Mouse (Mus musculus): Measurements from ENCODE around the gene Palmd.

The Palmd gene

DNA sequence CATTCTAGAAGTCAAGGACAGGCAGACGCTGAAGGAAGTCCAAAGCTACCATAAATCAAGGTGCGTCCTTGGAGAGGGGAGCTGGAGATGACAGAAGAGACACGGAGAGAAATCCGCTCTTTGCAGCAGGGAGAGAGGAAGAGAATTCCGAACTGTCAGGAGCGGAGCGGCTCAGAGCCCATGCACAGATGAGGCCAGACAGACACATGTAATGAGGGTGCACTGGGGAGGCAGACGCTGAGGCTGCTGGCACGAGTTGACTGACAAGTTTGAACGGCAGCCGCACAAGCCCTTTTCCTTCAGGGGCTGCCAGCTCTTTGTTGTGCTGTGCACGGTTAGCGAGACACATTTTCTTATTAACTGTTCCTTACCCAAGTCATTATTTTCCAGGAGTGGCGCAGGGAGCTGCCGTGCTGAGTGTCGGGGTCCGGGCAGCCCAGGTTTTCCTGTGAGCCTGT, at the start of gene Palmd:
Gene Palmd (minus strand): TSS at position 448 of the 458 bp plus-strand sequence.
- peak; percentile 46 for DNase-seq (ENCODE audit: low read depth, low spot score)

DNA sequence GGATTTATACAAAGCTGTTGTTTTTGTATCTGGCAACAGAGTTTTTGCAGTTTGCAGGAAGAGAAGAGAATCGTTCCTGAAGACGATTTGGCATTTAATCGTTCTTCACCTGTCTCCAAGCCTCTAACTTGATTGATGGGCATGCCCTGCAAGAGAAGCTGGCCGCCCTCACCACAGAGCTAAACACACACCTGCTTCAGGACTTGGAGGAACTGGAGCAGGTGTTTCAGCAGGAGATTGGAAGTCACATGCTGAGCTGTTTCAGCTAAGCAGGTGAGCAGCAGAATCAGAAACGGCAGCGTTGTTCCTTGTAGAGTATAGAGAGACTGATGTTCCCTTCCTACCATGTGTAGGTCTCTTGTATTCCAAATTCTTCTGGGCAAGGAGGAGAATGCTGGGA, 41.4 kb upstream of the Palmd start:
- no peak for DNase-seq (ENCODE audit: low read depth, low spot score)

DNA sequence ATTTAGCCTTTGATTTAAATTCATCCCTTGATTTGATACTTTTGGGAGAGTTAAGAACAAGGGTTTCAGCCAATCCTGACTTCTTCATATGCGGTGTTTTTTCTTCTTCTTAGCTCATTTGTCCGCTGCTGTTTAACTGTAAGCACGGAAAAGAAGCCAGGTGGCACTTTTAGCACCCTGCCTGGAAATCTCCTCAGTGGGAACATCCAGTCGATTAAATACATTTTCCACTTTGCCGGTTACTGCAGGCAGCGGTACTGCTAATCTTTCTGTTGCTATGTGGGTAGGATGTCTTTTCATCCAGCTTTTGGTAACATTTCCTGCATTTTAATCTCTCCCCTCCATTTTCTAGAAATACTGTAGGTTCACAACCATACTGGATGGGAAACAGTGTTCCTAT, 38.6 kb upstream of the Palmd start:
- DNase-seq (ENCODE audit: low read depth, low spot score): no peak

DNA sequence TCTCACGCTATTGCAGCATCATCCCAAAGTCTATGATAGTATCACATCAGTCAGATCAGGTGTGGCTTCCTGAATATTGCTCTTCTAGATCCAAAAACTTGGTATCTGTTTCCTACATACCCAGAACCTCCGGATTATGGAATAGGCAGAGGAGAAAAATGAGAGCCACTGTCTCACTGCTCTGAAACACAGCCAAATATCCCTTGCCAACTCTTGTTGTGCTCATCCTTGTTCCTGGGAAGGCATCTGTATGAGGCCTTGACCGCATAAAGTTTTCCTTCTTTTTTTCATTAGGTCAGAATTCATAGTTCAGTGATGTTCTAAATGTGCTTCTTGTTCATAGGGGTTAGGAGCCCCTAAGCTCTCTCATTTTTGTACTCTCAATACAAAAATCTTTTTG, 37.8 kb upstream of the Palmd start:
- no peak for DNase-seq (ENCODE audit: low read depth, low spot score)

DNA sequence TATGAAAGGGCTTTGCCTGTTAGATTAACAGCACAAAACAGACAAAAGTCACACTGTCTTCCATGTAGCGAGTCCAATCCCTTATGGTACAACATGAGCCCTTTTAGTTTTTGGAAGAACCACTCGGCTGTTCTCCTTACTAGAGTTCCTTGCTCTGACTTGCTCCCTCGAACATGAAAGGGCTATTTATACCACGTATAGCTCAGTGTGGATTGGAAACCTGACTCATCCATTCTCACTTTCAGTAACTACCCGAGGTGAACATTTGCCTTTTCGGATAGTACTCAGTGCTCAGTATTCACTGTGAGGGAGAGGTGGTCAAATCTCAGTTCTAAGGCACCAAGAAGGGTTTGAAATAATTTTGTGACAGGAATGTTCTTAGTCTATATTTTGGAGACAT, 34.6 kb upstream of the Palmd start:
- no peak for DNase-seq (ENCODE audit: low read depth, low spot score)

DNA sequence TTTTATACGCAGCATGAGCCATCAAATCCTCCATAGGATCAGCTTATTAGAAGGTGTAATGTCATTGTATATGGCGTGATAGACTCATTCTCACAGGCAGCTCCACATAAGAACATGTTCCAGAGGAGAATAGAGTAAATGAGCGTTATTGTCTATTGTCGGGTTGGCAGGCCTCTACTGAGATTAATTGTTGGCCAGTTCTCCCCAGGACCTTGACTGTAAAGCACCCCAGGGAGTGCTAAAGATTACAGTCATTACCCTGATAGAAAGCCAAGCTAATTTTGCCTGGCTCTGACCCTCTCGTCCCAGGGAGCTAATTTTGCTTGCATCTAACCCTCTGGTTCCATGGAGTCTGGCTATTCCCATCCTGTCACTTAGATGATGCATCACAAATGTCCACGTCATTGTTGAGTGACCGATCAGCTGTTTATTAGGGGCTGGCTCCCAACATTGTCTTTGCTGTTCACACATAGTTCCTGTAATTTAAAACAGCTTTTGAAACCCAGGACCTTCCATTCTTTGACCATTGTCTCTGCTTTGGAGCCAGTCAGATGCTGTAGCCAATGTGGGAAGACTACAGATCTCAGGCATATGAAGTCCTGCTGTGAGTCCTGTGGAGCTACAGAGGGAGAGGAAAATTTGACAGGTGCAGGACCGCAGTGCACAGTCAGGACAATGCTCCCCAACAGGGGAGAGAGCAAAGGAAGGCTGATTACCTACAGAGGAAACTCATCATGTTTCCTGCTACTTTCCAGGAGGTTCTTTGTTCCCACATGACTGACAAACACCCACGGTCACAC, 33.1 kb upstream of the Palmd start:
- DNase-seq (ENCODE audit: low read depth, low spot score): no peak

DNA sequence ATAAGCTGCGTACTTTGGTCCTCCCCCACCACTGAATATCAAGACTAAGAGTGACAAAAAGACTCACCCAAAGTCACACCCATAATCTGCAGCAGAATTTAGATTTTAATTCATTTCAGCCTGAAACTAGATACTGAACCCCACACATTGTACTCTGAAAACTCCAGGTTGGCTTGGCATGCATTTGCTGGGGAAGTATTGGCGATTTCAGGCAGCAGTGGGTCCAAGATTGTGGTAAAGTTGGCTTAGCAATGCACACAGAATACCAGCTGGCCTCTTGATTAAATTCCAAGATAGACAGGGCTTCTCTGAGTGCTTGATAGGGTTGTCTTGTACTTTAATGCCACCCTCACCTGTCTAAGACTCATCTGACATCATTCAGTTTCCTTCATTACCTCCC, 24.2 kb upstream of the Palmd start:
- no peak for DNase-seq (ENCODE audit: low read depth, low spot score)

DNA sequence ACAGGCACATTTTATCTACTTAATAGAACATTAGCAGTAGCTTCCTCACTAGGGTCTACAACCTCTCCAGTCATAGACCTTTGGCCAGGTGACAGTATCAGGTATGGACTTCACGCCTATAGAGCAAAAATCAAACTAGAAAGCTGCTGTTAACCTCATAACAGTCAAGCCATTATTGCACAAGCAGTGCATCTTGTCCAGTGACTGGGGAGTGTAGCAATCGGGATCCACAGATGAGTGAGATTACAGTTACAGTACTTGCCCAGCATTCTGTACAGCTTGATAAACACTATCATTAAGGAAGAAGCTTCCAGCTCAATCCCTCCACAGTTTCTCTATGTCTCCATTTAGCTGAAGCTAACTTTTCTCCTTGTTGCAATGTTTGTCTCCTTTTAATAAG, 22.4 kb upstream of the Palmd start:
- no peak for DNase-seq (ENCODE audit: low read depth, low spot score)

DNA sequence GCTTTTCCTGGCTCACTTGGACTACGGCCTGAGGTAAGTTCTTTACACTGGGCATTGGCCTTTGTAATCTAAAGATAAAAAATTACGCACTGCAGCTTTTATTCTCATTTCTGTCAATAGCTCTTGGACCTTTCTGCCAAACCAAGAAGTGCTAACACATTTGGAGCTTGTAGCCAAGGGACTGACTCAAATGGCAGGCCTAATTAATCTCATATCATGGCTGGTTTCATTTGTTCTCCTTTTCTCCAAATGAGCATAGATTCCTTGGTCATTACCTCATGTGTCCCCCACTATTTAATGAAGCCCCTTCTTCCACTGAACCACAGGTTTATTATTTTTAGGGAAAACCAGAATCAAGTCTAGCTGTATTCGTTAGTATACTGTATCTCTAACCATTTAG, 19.4 kb upstream of the Palmd start:
- no peak for DNase-seq (ENCODE audit: low read depth, low spot score)

DNA sequence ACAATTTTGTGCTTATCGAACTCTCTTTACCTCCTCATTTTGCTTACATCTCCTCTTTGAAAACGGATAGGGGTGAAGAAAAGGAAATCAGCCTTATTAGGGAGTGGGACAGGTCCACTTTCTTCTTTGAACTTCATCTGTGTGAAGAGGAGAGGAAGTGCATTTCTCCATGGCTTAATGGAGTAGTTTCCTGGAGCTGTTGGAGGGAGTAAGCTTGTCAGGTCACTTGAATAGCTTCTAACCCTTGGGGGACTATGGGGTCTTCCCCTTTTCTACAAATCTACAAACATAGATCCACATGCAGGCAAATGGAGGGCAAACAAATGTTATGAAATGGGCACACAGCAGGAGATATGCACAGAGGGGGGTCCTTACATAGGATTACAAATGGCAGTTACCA, 17.7 kb upstream of the Palmd start:
- DNase-seq (ENCODE audit: low read depth, low spot score): no peak

DNA sequence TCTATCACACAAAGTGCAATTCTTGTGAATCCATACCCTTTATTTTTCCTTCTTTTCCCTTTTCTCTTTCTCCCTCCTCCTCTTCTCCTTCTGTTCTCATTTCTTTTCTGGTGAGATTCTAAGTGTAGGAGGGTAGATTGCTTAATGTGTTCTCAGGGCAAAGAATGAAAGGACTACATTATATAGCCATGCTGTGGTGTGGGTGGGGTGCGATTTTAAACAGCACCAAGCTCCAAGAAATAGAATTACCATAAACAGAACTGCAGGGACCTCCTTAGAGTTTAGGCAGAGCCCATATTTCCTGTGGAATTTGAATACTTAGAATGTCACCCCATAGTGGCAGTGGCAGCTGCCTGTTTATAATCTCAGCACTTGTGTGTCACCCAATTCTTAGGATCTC, 17.0 kb upstream of the Palmd start:
- no peak for DNase-seq (ENCODE audit: low read depth, low spot score)

DNA sequence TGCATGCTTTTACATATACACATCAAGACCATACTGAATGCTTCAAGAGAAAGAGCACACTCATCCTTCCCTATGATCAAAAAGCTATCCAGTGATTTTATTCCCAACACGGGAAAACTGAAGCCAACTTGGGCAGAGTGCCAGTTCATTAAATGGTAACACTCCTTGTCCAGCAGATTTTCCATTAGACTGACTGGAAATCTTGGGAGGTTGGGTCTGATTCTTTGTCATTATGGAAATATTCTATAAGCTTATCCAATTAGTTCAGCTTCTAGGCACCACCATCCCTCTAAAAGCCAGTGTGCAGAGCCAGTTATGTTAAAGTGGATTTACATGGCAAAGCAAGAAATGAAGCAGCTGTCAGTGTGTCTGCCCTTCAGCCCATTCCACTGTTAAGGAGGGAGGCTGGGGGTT, 16.3 kb upstream of the Palmd start:
- no peak for DNase-seq (ENCODE audit: low read depth, low spot score)

DNA sequence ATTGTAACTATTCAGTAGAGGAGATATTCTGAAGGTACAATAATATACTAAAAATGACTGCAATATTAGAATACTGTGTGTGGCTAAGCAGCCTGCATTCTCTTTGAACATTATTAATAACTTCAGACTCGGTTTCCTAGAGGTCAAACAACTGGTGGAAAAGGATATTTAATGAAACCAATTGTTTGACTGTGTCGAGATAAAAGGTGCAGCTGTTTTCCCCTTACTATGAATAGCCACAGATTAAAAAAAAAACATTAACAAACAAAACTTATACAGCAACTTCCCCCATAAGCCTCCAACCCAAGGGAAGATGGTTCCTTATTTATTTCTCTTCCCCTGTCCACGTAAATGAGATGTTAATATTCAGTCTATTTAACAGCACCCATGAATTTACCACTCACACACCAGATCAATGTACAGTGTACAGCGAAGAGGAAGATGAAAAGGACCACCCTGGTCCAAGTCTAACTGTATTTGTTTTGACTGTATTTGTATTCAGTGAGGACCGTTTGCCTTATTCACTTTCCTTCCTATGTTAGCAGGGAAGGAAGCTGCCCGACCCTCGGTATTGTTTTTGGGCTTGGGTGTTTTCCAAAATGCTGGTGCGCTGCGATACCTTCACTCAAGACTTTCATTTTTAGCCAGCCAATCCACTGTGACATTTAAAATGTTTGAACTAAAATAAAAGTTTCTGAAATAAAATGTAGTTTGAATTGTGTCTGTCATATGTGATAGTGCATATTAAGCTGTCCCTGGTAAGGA, 13.2 kb upstream of the Palmd start:
- no peak for DNase-seq (ENCODE audit: low read depth, low spot score)

DNA sequence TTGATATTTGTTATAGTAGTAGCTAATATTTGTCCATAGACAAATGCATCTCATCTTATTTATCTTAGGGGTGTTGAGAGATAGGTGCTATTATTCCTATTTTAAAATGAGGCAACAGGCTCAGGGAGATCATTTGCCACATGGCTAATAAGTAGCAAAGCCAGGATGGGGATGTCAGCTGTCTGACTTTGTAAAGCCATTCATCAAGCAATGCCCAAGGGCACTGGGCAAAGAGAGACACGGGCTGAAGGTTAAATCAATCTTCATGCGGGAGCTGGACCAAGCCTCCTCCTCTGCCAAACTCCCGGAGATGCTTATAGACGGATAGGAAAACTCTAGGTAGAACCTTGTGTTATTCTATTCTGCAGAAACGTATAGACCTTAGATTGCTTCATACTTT, 999 bp upstream of the Palmd start:
- no peak for DNase-seq (ENCODE audit: low read depth, low spot score)

DNA sequence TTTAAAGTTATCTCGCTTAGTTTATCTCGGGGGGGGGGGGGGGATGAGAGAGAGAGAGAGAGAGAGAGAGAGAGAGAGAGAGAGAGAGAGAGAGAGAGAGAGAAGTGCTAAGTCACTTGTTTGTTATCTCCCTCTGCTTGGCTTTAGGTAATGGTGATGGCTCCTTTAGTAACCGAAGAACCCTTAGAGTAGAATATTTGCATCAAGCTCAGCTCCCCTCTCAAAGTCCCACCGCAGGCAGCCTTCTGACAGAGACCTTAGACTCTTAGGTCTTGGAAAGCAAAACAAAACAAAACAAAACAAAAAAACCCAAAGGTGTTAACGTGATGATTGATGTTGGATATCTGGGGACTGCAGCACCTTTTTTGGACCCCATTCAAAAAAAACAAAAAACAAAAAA, 216 bp upstream of the Palmd start:
- DNase-seq (ENCODE audit: low read depth, low spot score): no peak

DNA sequence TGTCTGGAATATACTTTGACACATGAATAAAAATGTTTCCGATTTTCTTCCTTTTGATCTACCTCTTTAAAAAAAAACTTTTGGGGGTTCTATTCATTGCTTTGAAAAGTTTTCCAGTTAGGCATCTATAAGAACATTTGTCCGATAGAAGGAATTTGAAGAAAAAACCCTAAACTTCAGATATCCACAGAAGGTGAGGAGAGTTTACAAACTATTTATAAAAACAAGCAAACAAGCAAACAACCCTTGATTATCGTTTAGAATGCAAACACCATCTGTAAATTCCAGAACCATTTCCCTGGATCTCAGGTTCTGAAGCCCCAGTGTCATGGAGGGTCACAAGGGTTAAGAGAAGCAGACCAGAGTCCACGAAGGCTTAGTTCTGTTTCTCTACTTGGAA, 820 bp downstream of the Palmd start, which contains the start of gene 4930455H04Rik:
Gene 4930455H04Rik (plus strand): TSS at position 301 of the 400 bp plus-strand sequence.
- DNase-seq (ENCODE audit: low read depth, low spot score): no peak

DNA sequence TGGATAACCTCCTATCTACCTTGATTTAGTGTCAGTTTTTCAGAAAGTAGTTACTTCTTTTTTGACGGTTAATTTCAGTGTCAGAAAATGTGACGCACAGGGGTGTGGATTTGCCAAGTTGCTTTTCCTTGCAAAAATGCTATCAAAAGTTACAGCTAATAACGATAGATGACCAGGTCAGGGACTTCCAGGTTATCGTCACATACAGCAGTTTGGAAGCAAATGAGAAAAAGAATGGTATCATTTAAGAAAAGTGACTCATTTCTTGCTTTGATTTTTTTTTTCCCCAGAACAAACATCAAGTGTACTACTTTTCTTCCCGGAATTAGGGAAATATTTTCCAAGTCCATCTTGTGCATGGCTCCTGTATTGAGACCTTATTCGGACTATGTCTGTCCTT, 1.4 kb downstream of the Palmd start:
- no peak for DNase-seq (ENCODE audit: low read depth, low spot score)

DNA sequence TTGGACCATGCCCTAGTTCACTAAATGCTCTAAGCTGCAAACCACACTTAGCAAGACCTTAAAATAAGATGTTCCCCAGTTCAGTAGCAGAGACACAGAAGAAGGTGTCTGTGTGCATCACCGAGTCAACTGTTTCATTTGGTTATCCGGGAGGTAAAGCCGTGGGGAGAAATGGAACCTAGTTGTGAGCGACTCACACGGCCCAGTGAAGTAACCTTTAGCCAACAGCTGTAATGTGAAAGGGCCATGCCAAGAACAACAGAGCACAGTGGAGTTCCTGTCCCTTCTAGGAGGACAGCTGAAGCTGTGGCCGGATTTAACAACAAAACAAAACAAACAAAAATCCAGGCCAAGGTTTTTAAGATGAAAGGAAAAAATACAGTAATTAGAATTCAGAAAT, 2.0 kb downstream of the Palmd start:
- no peak for DNase-seq (ENCODE audit: low read depth, low spot score)

DNA sequence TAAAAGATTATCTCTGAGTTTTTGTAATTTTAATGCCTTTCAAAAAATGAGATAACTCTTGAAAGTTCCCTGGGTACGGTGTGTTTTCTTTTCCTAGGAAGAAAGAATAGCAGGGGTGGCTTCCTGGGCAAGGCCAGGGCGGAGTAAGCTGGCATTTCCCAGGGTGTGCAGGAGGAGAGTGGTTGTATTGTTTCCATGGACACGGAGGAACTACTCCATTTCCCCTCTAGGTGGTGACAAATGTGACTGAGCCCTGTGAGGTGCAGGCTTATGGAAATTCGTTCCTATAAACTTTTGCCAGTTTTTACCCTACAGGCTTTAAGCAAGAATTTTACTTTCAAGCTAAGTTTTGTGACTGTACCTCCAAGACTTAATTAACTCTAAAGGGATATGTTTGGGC, 2.6 kb downstream of the Palmd start:
- DNase-seq (ENCODE audit: low read depth, low spot score): peak; percentile 81

DNA sequence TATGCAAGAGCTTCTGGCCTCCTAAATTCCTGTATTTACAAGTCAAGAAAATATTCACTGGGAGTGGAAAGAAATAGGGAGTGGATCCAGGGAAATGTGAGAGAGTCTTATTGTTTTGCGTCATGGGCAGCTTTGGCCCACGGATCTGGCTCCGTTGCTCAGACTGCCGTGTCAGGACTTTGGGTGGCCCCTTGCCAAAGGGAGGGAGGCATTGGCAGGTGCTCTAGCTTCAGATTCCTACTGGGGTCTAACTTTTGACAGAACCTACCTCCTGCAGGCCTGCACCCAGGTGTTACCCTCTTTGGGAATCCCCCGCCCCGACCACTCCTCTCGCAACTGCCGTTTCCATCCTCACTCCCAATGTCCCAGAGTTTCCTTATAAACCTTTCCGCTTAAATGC, 4.4 kb downstream of the Palmd start:
- DNase-seq (ENCODE audit: low read depth, low spot score): no peak

DNA sequence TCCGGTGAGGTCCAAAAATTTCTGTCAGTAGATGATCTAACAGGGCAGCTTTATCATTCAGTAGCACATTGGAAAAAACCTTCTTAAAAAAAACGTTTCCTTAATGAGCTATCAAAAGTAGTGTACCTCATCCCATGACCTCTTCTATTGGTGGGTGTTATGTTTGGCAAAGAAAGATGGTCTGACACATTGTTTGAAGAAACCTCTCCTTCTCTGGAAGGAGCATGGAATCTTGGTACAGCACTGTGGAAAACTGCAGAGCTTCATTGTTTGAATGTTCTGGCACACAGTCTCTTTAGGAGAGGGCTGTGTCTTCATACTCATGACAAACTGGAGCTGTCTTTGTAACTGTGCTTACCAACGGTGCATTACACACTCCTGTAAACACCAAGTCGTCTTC, 5.6 kb downstream of the Palmd start:
- no peak for DNase-seq (ENCODE audit: low read depth, low spot score)

DNA sequence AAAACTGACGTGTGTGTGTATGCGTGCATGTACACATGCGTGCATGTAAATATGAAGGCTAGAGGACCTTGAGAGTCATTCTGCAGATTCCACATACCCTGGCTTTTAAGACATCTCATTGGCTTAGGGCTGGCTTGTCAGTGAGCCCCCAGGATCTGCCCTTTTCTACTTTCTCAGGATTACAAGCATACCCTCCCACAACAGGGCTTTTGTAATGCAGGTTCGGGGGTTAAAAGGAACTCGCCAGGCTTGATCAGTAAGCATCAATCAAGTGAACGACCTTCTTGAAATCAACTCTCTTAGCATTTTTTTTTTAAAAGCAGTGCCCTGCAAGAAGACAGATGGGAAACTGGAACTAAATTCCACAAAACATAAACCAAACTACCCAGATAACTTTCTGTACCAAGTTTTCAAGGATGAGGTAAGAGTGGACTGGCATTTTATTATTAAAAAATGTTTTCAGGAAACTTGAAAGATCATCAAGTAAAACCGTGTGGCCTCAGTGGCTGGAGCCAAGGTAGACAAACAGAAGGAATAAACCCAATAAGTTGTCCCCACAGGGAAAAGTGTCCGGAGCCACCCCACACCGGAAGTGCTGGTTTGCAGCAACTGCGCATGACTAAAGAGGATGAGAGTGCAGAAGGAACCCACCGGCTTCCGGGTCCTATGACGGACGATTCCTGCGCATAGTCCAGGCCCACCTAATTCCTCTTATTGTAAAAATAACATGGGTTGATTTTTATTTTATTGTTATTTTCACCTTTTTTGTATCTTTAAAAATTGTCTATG, 7.2 kb downstream of the Palmd start:
- peak; percentile 89 for DNase-seq (ENCODE audit: low read depth, low spot score)

All from R1 (cell line).